ENCODE assay signal across 8 mouse cellular contexts in genomic region chr12:55300820-55301351, GRCm38 (mm10). TPM values are rescaled to one million over a fixed set of nuclear protein-coding genes. Genes with fewer than 3 reads are reported as not detected.
A peak's percentile ranks its signal among the peaks of the same experiment; 100 is the strongest.
DNase-seq lines count a peak whose midpoint lies in the region; ATAC-seq lines count a peak whose summit lies in the region.
"Had no signal": no experiment of that assay in that cellular context is flagged by ENCODE, and none has a peak within 500 bp of the region (broad histone marks: within the 10 kb centered on the region; RNA-seq: fewer than 3 reads in every experiment).

No protein-coding gene starts in this region.

- no peaks in the 10 kb centered on the region for H3K9me3 ChIP-seq in neural tube, embryonic 11.5 days (ENCODE audit: control insufficient read depth, low read length)
- H3K9me3 ChIP-seq in forebrain, embryonic 14.5 days (replicated peaks; ENCODE audit: control insufficient read depth, low read length) = no peaks in the 10 kb centered on the region
- H3K9me3 ChIP-seq in limb, embryonic 15.5 days = no peaks in the 10 kb centered on the region
- no peaks in the 10 kb centered on the region for H3K9me3 ChIP-seq in stomach, embryonic 16.5 days (replicated peaks; ENCODE audit: control insufficient read depth, low read length)

- H3K9ac ChIP-seq in neural tube, embryonic 11.5 days (ENCODE audit: low read length) = no peak overlapping the region
- peak overlapping the region; percentile 33 for H3K9ac ChIP-seq in forebrain, embryonic 14.5 days (ENCODE audit: low read length)
- H3K9ac ChIP-seq in limb, embryonic 15.5 days = no peak overlapping the region
- no peak overlapping the region for H3K9ac ChIP-seq in stomach, embryonic 16.5 days (ENCODE audit: low read length)

- no peak overlapping the region for H3K27ac ChIP-seq in neural tube, embryonic 11.5 days (ENCODE audit: low read depth, low read length)
- no peak overlapping the region for H3K27ac ChIP-seq in forebrain, embryonic 14.5 days (ENCODE audit: low read depth, low read length)
- H3K27ac ChIP-seq in limb, embryonic 15.5 days = no peak overlapping the region
- H3K27ac ChIP-seq in stomach, embryonic 16.5 days (ENCODE audit: low read length) = no peak overlapping the region

- H3K27me3 ChIP-seq in neural tube, embryonic 11.5 days (ENCODE audit: control insufficient read depth, insufficient read depth, low read length) = no peaks in the 10 kb centered on the region
- no peaks in the 10 kb centered on the region for H3K27me3 ChIP-seq in forebrain, embryonic 14.5 days (replicated peaks; ENCODE audit: control insufficient read depth, insufficient read depth, low read length)
- H3K27me3 ChIP-seq in limb, embryonic 15.5 days = no peaks in the 10 kb centered on the region
- H3K27me3 ChIP-seq in stomach, embryonic 16.5 days (ENCODE audit: control insufficient read depth, insufficient read depth, low read length) = no peaks in the 10 kb centered on the region

- WGBS in neural tube, embryonic 11.5 days = 88% methylated on average over 3 of the region's 3 CpGs
- WGBS in forebrain, embryonic 14.5 days = 88% methylated on average over 3 of the region's 3 CpGs
- 80% methylated on average over 3 of the region's 3 CpGs for WGBS in limb, embryonic 15.5 days
- 75% methylated on average over 3 of the region's 3 CpGs for WGBS in stomach, embryonic 16.5 days

- peaks cover 5% of the 10 kb centered on the region for H3K36me3 ChIP-seq in neural tube, embryonic 11.5 days (ENCODE audit: control insufficient read depth, insufficient read depth, low read length)
- peaks cover 29% of the 10 kb centered on the region for H3K36me3 ChIP-seq in forebrain, embryonic 14.5 days (ENCODE audit: control insufficient read depth, insufficient read depth, low read length)
- H3K36me3 ChIP-seq in limb, embryonic 15.5 days = peaks cover 25% of the 10 kb centered on the region
- H3K36me3 ChIP-seq in stomach, embryonic 16.5 days (ENCODE audit: control insufficient read depth, insufficient read depth, low read length) = no peaks in the 10 kb centered on the region

- DNase-seq in neural tube, embryonic 11.5 days (ENCODE audit: low spot score) = no peak
- no peak for DNase-seq in neural tube, embryonic 10.5 days (ENCODE audit: extremely low spot score, low spot score)
- DNase-seq in forebrain, embryonic 14.5 days (ENCODE audit: low spot score) = no peak
- no peak for DNase-seq in right cerebral cortex, postnatal 4 days
- no peak for DNase-seq in lung, postnatal 25 days (ENCODE audit: low spot score)
- DNase-seq: kidney, adult 8-10 months had no signal

- H3K4me1 ChIP-seq in neural tube, embryonic 11.5 days (ENCODE audit: control insufficient read depth, insufficient read depth, low read length) = peaks cover 7% of the 10 kb centered on the region; the same call in 1 of the 2 replicates
- peaks cover 17% of the 10 kb centered on the region for H3K4me1 ChIP-seq in forebrain, embryonic 14.5 days (ENCODE audit: control insufficient read depth, insufficient read depth, low read length)
- peaks cover 21% of the 10 kb centered on the region for H3K4me1 ChIP-seq in limb, embryonic 15.5 days
- peaks cover 15% of the 10 kb centered on the region for H3K4me1 ChIP-seq in stomach, embryonic 16.5 days (ENCODE audit: control insufficient read depth, insufficient read depth, low read length)

- no peak overlapping the region for H3K4me3 ChIP-seq in neural tube, embryonic 11.5 days (ENCODE audit: low read depth, low read length)
- peak overlapping the region; percentile 69 for H3K4me3 ChIP-seq in forebrain, embryonic 14.5 days (ENCODE audit: low read depth, low read length)
- H3K4me3 ChIP-seq in limb, embryonic 15.5 days = no peak overlapping the region; the same call in 1 of the 2 replicates
- H3K4me3 ChIP-seq in stomach, embryonic 16.5 days (replicated peaks; ENCODE audit: low read length) = no peak overlapping the region

- ATAC-seq in neural tube, embryonic 11.5 days (ENCODE audit: insufficient read depth, low FRiP score, low TSS enrichment) = no peak
- no peak for ATAC-seq in forebrain, embryonic 14.5 days
- ATAC-seq in limb, embryonic 15.5 days (ENCODE audit: insufficient number of reproducible peaks, low FRiP score, low TSS enrichment, low read depth) = no peak
- ATAC-seq in stomach, embryonic 16.5 days (ENCODE audit: insufficient read depth, low FRiP score) = no peak

- H3K4me2 ChIP-seq in neural tube, embryonic 11.5 days (ENCODE audit: low read depth) = peak overlapping the region; percentile 53
- peak overlapping the region; percentile 74 for H3K4me2 ChIP-seq in forebrain, embryonic 14.5 days (ENCODE audit: low read length)
- peak overlapping the region; percentile 51; the same call in 1 of the 2 replicates for H3K4me2 ChIP-seq in limb, embryonic 15.5 days
- H3K4me2 ChIP-seq in stomach, embryonic 16.5 days (ENCODE audit: low read depth, low read length) = peak overlapping the region; percentile 62

RNA-seq across cellular contexts. Expression of gene 1110008L16Rik, which starts 1.5 kb away (rescaled TPM):
- 12.2 and 17.3 TPM in 2 replicates for polyA plus RNA-seq in neural tube, embryonic 11.5 days (2014; fragmentation: Nextera tagmentation; extraction: Ambion mirVana)
- 12.1 and 13.9 TPM in 2 replicates for polyA plus RNA-seq in forebrain, embryonic 14.5 days (2014; fragmentation: Nextera tagmentation; extraction: Ambion mirVana)
- polyA plus RNA-seq in limb, embryonic 15.5 days (2015; fragmentation: Nextera tagmentation; extraction: Ambion mirVana) = 13.2 and 14.2 TPM in 2 replicates
- 22.5 and 23.9 TPM in 2 replicates for polyA plus RNA-seq in stomach, embryonic 16.5 days (2015; fragmentation: Nextera tagmentation; extraction: Ambion mirVana)

RNA-seq across cellular contexts. Expression of gene Ppp2r3c, which starts 1.9 kb away (rescaled TPM):
- polyA plus RNA-seq in neural tube, embryonic 11.5 days (2014; fragmentation: Nextera tagmentation; extraction: Ambion mirVana) = 31.4 TPM in 2 replicates
- 24.0 and 26.5 TPM in 2 replicates for polyA plus RNA-seq in forebrain, embryonic 14.5 days (2014; fragmentation: Nextera tagmentation; extraction: Ambion mirVana)
- 11.0 and 11.2 TPM in 2 replicates for polyA plus RNA-seq in limb, embryonic 15.5 days (2015; fragmentation: Nextera tagmentation; extraction: Ambion mirVana)
- 10.6 and 10.9 TPM in 2 replicates for polyA plus RNA-seq in stomach, embryonic 16.5 days (2015; fragmentation: Nextera tagmentation; extraction: Ambion mirVana)
